Mouse (Mus musculus) heart, adult 2 months (tissue): ENCODE data around the gene Atp6v0c. TPM values are rescaled to one million over a fixed set of nuclear protein-coding genes. Genes with fewer than 3 reads are reported as not detected.

Source experiments
- DNase-seq, 2 experiments: peaks; one replicate each; pipeline ENCODE4 v3.0.0; 2021
- H3K27ac ChIP-seq: fragments of 200-600 bp; 2 replicates; pipeline ENCODE4 v1.8.1; 2022
- H3K27me3 ChIP-seq: fragments of 200-500 bp; 2 replicates; pipeline ENCODE4 v1.6.1; 2012; ENCODE audit warnings: mild to moderate bottlenecking, low read length, inconsistent platforms, mixed read lengths; ENCODE audit not compliant: control insufficient read depth, insufficient read depth
- H3K36me3 ChIP-seq: fragments of 200-500 bp; 2 replicates; pipeline ENCODE4 v1.6.1; 2012; ENCODE audit warnings: low read length, inconsistent platforms; ENCODE audit not compliant: control insufficient read depth, insufficient read depth
- H3K4me1 ChIP-seq: fragments of 200-500 bp; 2 replicates; pipeline ENCODE4 v1.6.1; 2011; ENCODE audit warnings: low read length; ENCODE audit not compliant: control insufficient read depth, insufficient read depth
- H3K4me3 ChIP-seq: fragments of 200-600 bp; 2 replicates; pipeline ENCODE4 v1.8.1; 2022
- H3K79me2 ChIP-seq: fragments of 200-500 bp; replicated peaks from 2 replicates; pipeline ENCODE4 v1.6.1; 2012; ENCODE audit warnings: mild to moderate bottlenecking, inconsistent platforms, low read length, moderate library complexity, mixed read lengths; ENCODE audit not compliant: control insufficient read depth, insufficient read depth
- H3K9ac ChIP-seq: fragments of 200-500 bp; 2 replicates; pipeline ENCODE4 v1.6.1; 2012; ENCODE audit warnings: low read depth, mild to moderate bottlenecking, control low read depth, inconsistent platforms, low read length, mixed read lengths
- CTCF ChIP-seq: fragments of 200-600 bp; IDR thresholded peaks from 2 replicates; pipeline ENCODE4 v1.8.1; 2022; ENCODE audit warnings: antibody characterized with exemption, mild to moderate bottlenecking, moderate library complexity
- EP300 ChIP-seq: fragments of 200-500 bp; IDR thresholded peaks from 2 replicates; pipeline ENCODE4 v1.6.1; 2011; ENCODE audit warnings: low read depth, low read length, control low read depth; ENCODE audit not compliant: insufficient read depth
- POLR2A ChIP-seq: fragments of 200-500 bp; IDR thresholded peaks from 2 replicates; pipeline ENCODE4 v1.6.1; 2011; ENCODE audit warnings: mild to moderate bottlenecking, low read depth, low read length, control low read depth; ENCODE audit not compliant: insufficient read depth
- WGBS: fragments of 180-500 bp; shearing (Covaris S2); methylation state at CpG from one replicate; pipeline ENCODE4 v1.1.7; 2018; 5-methylcytosine and 5-hydroxymethylcytosine counted together
- intact Hi-C: fragments of 180-260 bp; cut with DNase I; formaldehyde crosslinking; loops from one replicate; pipeline ENCODE4 v1.15.1; 2025
- polyA plus RNA-seq: library from polyadenylated mRNA; depleted of rRNA; stranded (reverse); fragments of >200 nt; gene quantifications from 2 replicates; pipeline ENCODE4 v1.2.3, GENCODE M21; 2012
- total RNA-seq, 2 experiments: library from RNA; stranded (reverse); gene quantifications; 2 replicates each; pipeline ENCODE4 v1.2.3; 2021

Gene Atp6v0c
- total and polyA plus RNA-seq, 3 experiments, result 219 to 732 (median 255) TPM

- H3K9ac ChIP-seq, result no peak overlapping the region
- no peak for DNase-seq
- no peaks in the 10 kb centered on the region for H3K27me3 ChIP-seq
- H3K27ac ChIP-seq, result no peak overlapping the region
- H3K79me2 ChIP-seq, result no peaks in the 10 kb centered on the region
- H3K36me3 ChIP-seq, result no peaks in the 10 kb centered on the region
- WGBS, result 88% methylated on average over 5 of the region's 5 CpGs
- peaks cover 2% of the 10 kb centered on the region; the same call in 1 of the 2 replicates for H3K4me1 ChIP-seq
- intact Hi-C loops, result no loop called here
- TF ChIP-seq EP300 (no peak), CTCF (no peak)
- H3K4me3 ChIP-seq, result no peak overlapping the region
These were observed 24.3 kb upstream of the Atp6v0c start for GRCm38 (mm10) chr17:24193769-24194168.

- no peaks in the 10 kb centered on the region for H3K79me2 ChIP-seq
These were observed 23.8 kb upstream of the Atp6v0c start for GRCm38 (mm10) chr17:24193268-24193667.

GRCm38 (mm10) chr17:24192848-24193247 is 23.3 kb upstream of the Atp6v0c start:
- TF ChIP-seq POLR2A, result no peak
- no peak for TF ChIP-seq EP300
- TF ChIP-seq CTCF, result no peak
- Histone ChIP-seq H3K27ac (no peak overlapping the region), H3K79me2 (no peaks in the 10 kb centered on the region), H3K4me1 (peaks cover 2% of the 10 kb centered on the region; the same call in 1 of the 2 replicates), H3K9ac (no peak overlapping the region), H3K4me3 (no peak overlapping the region), H3K27me3 (no peaks in the 10 kb centered on the region), H3K36me3 (no peaks in the 10 kb centered on the region)
- no peak for DNase-seq
- 77% methylated on average over 8 of the region's 8 CpGs for WGBS
- intact Hi-C loops, result no loop called here

More at GRCm38 (mm10) chr17:24193268-24193667, 23.8 kb upstream of the Atp6v0c start:
- no peaks in the 10 kb centered on the region for H3K27me3 ChIP-seq
- 87% methylated on average over 8 of the region's 8 CpGs for WGBS
- H3K27ac ChIP-seq, result no peak overlapping the region
- intact Hi-C loops, result no loop called here
- H3K36me3 ChIP-seq, result no peaks in the 10 kb centered on the region
- TF ChIP-seq CTCF (no peak), EP300 (no peak), POLR2A (no peak)
- H3K4me1 ChIP-seq, result peaks cover 2% of the 10 kb centered on the region; the same call in 1 of the 2 replicates
- no peak overlapping the region for H3K4me3 ChIP-seq
- H3K9ac ChIP-seq, result no peak overlapping the region
- no peak for DNase-seq

- intact Hi-C loops, result no loop called here
- no peaks in the 10 kb centered on the region for H3K79me2 ChIP-seq
- no peaks in the 10 kb centered on the region for H3K27me3 ChIP-seq
- DNase-seq, result no peak
- H3K27ac ChIP-seq, result peak overlapping the region; percentile 55; the same call in 1 of the 2 replicates
- no peak overlapping the region for H3K9ac ChIP-seq
- H3K4me1 ChIP-seq, result peaks cover 2% of the 10 kb centered on the region; the same call in 1 of the 2 replicates
- no peaks in the 10 kb centered on the region for H3K36me3 ChIP-seq
- no peak overlapping the region for H3K4me3 ChIP-seq
- TF ChIP-seq CTCF (no peak), EP300 (no peak), POLR2A (no peak)
- WGBS, result 71% methylated on average over 4 of the region's 4 CpGs
These were observed 22.0 kb upstream of the Atp6v0c start for GRCm38 (mm10) chr17:24191481-24191880.

GRCm38 (mm10) chr17:24190934-24191333 is 21.4 kb upstream of the Atp6v0c start:
- Histone ChIP-seq H3K4me1 (peaks cover 2% of the 10 kb centered on the region; the same call in 1 of the 2 replicates), H3K4me3 (no peak overlapping the region), H3K36me3 (no peaks in the 10 kb centered on the region), H3K9ac (no peak overlapping the region), H3K27ac (no peak overlapping the region), H3K79me2 (no peaks in the 10 kb centered on the region), H3K27me3 (no peaks in the 10 kb centered on the region)
- no peak for DNase-seq
- WGBS, result 88% methylated on average over 2 of the region's 2 CpGs
- intact Hi-C loops, result no loop called here
- TF ChIP-seq CTCF (no peak), POLR2A (no peak), EP300 (no peak)

- H3K36me3 ChIP-seq, result no peaks in the 10 kb centered on the region
- H3K4me1 ChIP-seq, result peaks cover 2% of the 10 kb centered on the region; the same call in 1 of the 2 replicates
- no peak overlapping the region for H3K27ac ChIP-seq
- DNase-seq, result no peak
- intact Hi-C loops, result loop anchor here (5.0 kb wide), 1 partner anchor 78 kb away; the partner anchor contains the start of gene Ccnf
- no peak overlapping the region for H3K4me3 ChIP-seq
- no peaks in the 10 kb centered on the region for H3K79me2 ChIP-seq
- no peaks in the 10 kb centered on the region for H3K27me3 ChIP-seq
- WGBS, result 83% methylated on average over 3 of the region's 3 CpGs
- no peak overlapping the region for H3K9ac ChIP-seq
- no peak for TF ChIP-seq EP300
- no peak for TF ChIP-seq POLR2A
- no peak for TF ChIP-seq CTCF
These were observed 4.8 kb upstream of the Atp6v0c start for GRCm38 (mm10) chr17:24174259-24174658.
